Mouse (Mus musculus): ENCODE measurements around the gene S100a1. TPM values are rescaled to one million over a fixed set of nuclear protein-coding genes. Genes with fewer than 3 reads are reported as not detected.

S100a1 gene
- polyA plus RNA-seq (2016; fragmentation: Nextera tagmentation; extraction: Ambion mirVana) = 5.4 and 7.2 TPM in 2 replicates

DNA sequence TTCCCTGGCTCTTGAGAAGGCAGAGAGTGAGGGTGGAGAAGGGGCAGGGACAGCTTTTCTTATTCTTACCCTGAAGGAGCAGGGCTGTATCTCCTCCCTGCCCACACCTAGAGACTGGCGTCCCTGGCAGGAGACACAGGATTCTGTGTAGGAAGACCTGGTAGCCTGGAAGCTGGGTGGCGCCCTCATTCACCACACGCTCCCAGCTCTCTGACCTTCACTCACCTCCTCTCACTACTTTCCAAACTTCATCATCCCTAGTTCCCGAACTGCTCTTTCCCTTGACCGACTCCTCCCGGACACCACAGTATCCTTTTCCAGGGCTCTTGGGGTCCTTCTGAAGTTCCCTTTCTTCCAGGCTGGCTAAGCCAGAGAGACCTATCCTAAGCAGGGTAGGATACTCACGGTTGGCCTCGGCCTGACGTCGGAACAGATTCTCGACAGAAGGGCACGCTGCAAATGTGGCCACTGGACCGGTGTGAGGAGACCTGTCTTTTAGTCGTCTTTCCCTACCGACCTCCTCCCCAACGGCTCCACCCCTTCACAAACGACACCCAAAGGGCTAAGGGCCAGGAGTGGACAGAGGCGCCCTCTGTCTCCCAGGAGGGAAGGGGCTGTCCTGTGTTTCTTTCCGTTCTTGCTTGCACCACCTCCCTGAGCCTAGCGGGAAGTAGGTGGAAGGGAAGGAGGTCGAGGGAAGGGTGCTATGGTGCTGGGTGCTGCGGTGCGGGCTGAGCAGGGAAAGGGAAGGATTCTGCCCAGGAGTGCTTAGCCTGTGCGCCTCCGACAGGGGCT lies at the start of gene S100a1, which contains the start of gene S100a13:
TSS of gene S100a1 (minus strand) at position 597 of the 795 bp plus-strand sequence.
TSS of gene S100a13 (plus strand) at position 640 of the 795 bp plus-strand sequence.
- peaks cover 54% of the 10 kb centered on the region for H3K27me3 ChIP-seq (ENCODE audit: low read depth, poor library complexity, severe bottlenecking)
- DNase-seq (ENCODE audit: low spot score) = peak; percentile 43
- WGBS = 5% methylated on average over 25 of the region's 25 CpGs
- no peaks in the 10 kb centered on the region for H3K36me3 ChIP-seq
- no peaks in the 10 kb centered on the region for H3K9me3 ChIP-seq (replicated peaks)
- peak within 1 kb of the TSS; percentile 57 for H3K4me3 ChIP-seq
- peak within 1 kb of the TSS; percentile 49; the same call in 1 of the 2 replicates for H3K27ac ChIP-seq (replicated peaks)
- peaks cover 26% of the 10 kb centered on the region for H3K4me1 ChIP-seq

DNA sequence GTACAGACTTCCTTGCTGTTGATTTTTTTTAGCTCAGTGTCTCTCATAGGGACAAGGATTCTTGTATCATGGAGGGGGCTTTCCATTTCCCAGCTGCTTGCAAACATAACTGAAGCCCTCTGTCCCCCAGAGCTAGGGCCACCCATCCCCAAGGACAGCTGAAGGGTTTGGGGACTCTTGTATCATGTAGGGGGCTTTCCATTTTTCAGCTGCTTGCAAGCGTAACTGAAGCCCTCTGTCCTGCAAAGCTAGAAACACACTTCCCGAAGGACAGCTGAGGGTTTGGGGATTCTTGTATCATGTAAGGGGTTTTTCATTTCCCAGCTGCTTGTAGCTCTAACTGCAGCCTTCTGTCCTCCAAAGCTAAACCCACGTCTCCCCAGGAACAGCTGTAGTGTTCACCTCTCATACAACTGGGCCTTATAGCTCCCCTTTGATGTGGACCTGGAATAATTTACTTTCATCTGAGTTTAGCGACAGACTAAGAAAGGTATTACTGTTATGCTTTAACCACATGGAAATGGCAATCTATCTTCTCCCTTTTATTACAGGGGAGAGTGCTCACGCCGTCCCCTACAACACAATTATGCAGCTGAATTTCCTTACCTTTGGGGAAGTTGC lies 45.9 kb upstream of the S100a1 start, which contains the start of gene S100a3:
TSS of gene S100a3 (plus strand) at position 571 of the 621 bp plus-strand sequence.
- H3K27me3 ChIP-seq (ENCODE audit: low read depth, poor library complexity, severe bottlenecking) = no peaks in the 10 kb centered on the region
- H3K36me3 ChIP-seq = no peaks in the 10 kb centered on the region
- H3K4me1 ChIP-seq = peaks cover 8% of the 10 kb centered on the region
- no peak within 1 kb of the TSS for H3K4me3 ChIP-seq
- H3K9me3 ChIP-seq (replicated peaks) = no peaks in the 10 kb centered on the region
- no peak within 1 kb of the TSS for H3K27ac ChIP-seq (replicated peaks)
- WGBS = 85% methylated on average over 6 of the region's 6 CpGs
- no peak for DNase-seq (ENCODE audit: low spot score)

DNA sequence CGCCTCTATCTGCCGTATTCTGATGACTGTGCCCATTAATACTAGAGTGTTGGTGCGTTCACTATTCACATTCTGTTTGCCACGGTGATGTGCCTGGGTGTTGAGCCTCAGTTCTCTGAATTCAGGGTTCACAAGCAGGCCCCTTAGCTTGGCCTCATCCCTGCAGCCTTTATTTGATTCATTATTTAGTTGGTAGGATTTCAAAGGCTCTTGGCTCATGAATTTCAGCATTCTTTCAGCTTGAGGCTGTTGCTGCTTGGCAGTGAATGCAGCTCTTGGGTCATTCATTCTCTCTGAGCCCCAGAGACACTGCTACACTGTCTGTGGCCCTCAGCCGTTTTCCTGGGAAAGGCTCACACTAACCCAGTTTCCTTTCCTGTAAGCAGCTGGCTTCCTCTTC lies 41.8 kb upstream of the S100a1 start:
- 65% methylated on average over 5 of the region's 5 CpGs for WGBS
- Histone ChIP-seq H3K9me3 (replicated peaks) (no peaks in the 10 kb centered on the region), H3K36me3 (no peaks in the 10 kb centered on the region), H3K4me3 (no peak overlapping the region), H3K4me1 (peaks cover 4% of the 10 kb centered on the region), H3K27ac (replicated peaks) (no peak overlapping the region), H3K27me3 (ENCODE audit: low read depth, poor library complexity, severe bottlenecking) (no peaks in the 10 kb centered on the region)
- no peak for DNase-seq (ENCODE audit: low spot score)

- WGBS = 85% methylated on average over 2 of the region's 2 CpGs
Observed at GRCm38 (mm10) chr3:90552231-90552630, 38.0 kb upstream of the S100a1 start.

GRCm38 (mm10) chr3:90550421-90550790 lies 36.2 kb upstream of the S100a1 start:
- WGBS = 88% methylated on average over 2 of the region's 2 CpGs
- no peak overlapping the region for H3K27ac ChIP-seq (replicated peaks)
- H3K4me1 ChIP-seq = peaks cover 5% of the 10 kb centered on the region; the same call in 1 of the 2 replicates

More at GRCm38 (mm10) chr3:90552231-90552630, 38.0 kb upstream of the S100a1 start:
- Histone ChIP-seq H3K4me1 (peaks cover 9% of the 10 kb centered on the region), H3K9me3 (replicated peaks) (no peaks in the 10 kb centered on the region), H3K27ac (replicated peaks) (no peak overlapping the region), H3K36me3 (no peaks in the 10 kb centered on the region), H3K4me3 (no peak overlapping the region), H3K27me3 (ENCODE audit: low read depth, poor library complexity, severe bottlenecking) (no peaks in the 10 kb centered on the region)
- DNase-seq (ENCODE audit: low spot score) = no peak

DNA sequence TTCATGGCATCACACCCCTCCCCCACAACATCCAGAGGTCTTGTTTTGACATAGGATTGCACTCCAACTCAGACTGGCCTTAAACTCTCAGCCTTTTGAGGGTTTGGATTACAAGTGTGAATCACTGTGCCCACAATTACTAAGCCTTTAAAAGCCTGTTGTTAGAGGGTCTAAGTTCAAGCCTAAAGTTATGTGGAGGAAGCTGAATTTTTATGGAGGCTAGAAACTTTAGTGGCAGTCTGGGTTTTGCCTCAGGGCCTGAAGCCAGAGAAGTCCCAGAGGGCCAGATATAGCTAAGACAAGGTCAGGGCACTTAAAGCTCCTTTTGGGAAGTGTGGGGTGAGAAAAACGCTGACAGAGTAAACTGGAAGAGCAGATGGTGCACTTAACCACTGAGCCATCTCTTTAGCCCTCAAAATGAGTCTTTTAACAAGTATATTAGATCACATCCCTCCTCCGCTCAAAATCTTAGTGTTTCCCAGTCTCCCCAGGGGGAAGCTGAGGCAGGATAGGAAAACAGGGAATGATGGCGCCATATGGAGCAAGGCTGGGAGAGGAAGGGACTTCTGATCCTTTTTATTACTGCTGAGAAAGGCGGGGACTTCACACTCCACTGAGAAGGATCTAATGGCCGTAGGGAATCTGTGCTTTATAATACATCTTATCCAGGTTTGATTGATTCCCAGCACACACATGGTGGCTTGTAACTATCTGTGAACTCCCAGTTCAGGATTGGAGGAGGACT lies 35.7 kb upstream of the S100a1 start:
- no peak overlapping the region for H3K27ac ChIP-seq (replicated peaks)
- DNase-seq (ENCODE audit: low spot score) = no peak
- peaks cover 5% of the 10 kb centered on the region; the same call in 1 of the 2 replicates for H3K4me1 ChIP-seq
- no peaks in the 10 kb centered on the region for H3K9me3 ChIP-seq (replicated peaks)
- no peaks in the 10 kb centered on the region for H3K36me3 ChIP-seq
- H3K27me3 ChIP-seq (ENCODE audit: low read depth, poor library complexity, severe bottlenecking) = no peaks in the 10 kb centered on the region
- no peak overlapping the region for H3K4me3 ChIP-seq
- WGBS = 76% methylated on average over 5 of the region's 5 CpGs

More at GRCm38 (mm10) chr3:90550421-90550790, 36.2 kb upstream of the S100a1 start:
- no peak for DNase-seq (ENCODE audit: low spot score)
- Histone ChIP-seq H3K27me3 (ENCODE audit: low read depth, poor library complexity, severe bottlenecking) (no peaks in the 10 kb centered on the region), H3K9me3 (replicated peaks) (no peaks in the 10 kb centered on the region), H3K4me3 (no peak overlapping the region), H3K36me3 (no peaks in the 10 kb centered on the region)

GRCm38 (mm10) chr3:90540904-90541303 lies 26.7 kb upstream of the S100a1 start:
- DNase-seq (ENCODE audit: low spot score) = no peak
- WGBS = 57% methylated on average over 4 of the region's 4 CpGs
- Histone ChIP-seq H3K4me1 (peaks cover 21% of the 10 kb centered on the region), H3K9me3 (replicated peaks) (no peaks in the 10 kb centered on the region), H3K27me3 (ENCODE audit: low read depth, poor library complexity, severe bottlenecking) (no peaks in the 10 kb centered on the region), H3K4me3 (peak overlapping the region; percentile 23; the same call in 1 of the 2 replicates), H3K27ac (replicated peaks) (peak overlapping the region; percentile 74), H3K36me3 (no peaks in the 10 kb centered on the region)

DNA sequence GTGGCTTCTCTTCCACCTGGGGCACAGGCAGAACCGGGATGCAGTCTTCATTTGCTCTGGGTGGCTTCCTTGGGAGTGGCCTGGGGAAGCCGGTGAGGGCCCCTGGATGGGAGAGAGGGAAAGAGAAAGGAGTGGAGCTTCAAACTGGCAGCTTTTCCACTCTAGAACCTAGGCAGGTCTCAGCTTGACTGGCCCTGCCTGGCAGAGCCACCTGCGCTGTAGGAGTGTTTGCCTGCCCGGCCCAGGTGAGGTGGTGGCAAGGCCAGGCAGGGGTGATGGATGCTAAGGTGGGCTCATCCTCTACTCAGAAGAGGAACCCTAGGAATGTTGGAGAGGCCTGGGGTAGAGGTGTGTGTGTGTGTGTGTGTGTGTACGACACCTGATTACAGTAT lies 23.7 kb upstream of the S100a1 start:
- no peaks in the 10 kb centered on the region for H3K9me3 ChIP-seq (replicated peaks)
- no peaks in the 10 kb centered on the region for H3K36me3 ChIP-seq
- H3K27me3 ChIP-seq (ENCODE audit: low read depth, poor library complexity, severe bottlenecking) = no peaks in the 10 kb centered on the region
- DNase-seq (ENCODE audit: low spot score) = no peak
- H3K27ac ChIP-seq (replicated peaks) = no peak overlapping the region
- H3K4me3 ChIP-seq = no peak overlapping the region
- WGBS = 80% methylated on average over 5 of the region's 5 CpGs
- peaks cover 21% of the 10 kb centered on the region for H3K4me1 ChIP-seq

DNA sequence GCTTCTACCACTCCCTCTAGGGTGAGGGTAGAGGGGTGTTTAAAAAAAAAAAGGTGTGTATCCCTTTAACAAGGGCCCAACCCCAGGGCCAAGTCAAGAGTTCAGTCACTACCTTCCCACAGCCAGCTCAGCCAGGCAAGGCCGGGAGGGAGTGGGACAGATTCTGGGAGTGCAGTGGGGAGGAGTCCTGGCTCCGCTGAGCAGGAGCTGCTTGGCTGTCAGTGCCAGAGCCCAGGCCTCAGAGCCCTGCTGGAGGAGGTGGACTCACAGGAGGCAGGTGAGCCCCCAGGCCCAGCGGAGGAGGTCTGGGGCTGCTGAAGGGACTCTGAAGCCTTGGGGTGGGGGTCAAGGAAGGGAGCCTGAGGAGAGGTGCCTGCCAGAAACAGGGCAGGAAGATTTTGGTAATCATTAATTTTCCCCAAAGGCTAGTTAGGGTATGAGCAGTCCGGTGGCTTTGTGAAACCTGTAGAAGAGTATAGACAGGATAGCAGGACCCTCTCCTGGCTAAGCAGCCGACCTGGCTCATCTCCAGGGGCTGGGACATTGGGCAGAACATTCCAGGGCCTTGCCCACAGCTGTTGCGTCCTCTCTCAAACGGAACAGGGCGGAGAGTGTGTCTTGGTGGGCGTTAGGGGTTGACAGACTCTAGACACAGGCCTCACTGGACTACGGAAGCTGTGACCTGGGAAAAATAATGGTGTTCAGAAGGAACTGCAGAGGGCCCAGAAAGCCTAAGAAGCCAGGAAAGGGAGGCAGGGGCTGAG lies 23.1 kb upstream of the S100a1 start, which contains the start of gene S100a16:
TSS of gene S100a16 (plus strand) at position 114 of the 764 bp plus-strand sequence.
- H3K27me3 ChIP-seq (ENCODE audit: low read depth, poor library complexity, severe bottlenecking) = no peaks in the 10 kb centered on the region
- peaks cover 17% of the 10 kb centered on the region for H3K4me1 ChIP-seq
- no peaks in the 10 kb centered on the region for H3K36me3 ChIP-seq
- no peak for DNase-seq (ENCODE audit: low spot score)
- 45% methylated on average over 10 of the region's 10 CpGs for WGBS
- H3K9me3 ChIP-seq (replicated peaks) = no peaks in the 10 kb centered on the region
- no peak within 1 kb of the TSS for H3K27ac ChIP-seq (replicated peaks)
- no peak within 1 kb of the TSS for H3K4me3 ChIP-seq

GRCm38 (mm10) chr3:90535446-90535845 lies 21.3 kb upstream of the S100a1 start:
- Histone ChIP-seq H3K9me3 (replicated peaks) (no peaks in the 10 kb centered on the region), H3K27ac (replicated peaks) (no peak overlapping the region), H3K27me3 (ENCODE audit: low read depth, poor library complexity, severe bottlenecking) (no peaks in the 10 kb centered on the region), H3K4me3 (no peak overlapping the region), H3K36me3 (no peaks in the 10 kb centered on the region), H3K4me1 (no peaks in the 10 kb centered on the region)
- no peak for DNase-seq (ENCODE audit: low spot score)
- 81% methylated on average over 1 of the region's 1 CpGs for WGBS

DNA sequence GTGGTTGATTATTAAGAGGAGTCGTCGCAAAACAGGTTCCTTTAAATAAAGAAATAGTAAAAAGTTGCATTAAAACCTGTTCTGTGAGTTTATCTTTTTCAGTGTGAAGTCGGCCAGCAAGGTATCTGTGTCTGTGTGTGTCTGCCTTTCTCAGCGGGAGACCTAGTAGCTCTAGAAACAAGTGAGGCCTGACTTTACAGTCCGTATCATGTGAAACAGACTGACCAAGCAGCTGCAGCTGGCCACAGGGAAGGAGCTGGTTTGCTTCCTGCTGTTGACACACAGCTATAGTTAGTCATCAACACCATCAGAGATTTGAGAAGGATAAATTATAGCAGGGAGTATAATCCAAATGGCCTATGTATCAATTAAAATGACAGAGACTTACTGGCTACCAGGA lies 17.5 kb upstream of the S100a1 start:
- H3K4me3 ChIP-seq = no peak overlapping the region
- no peak overlapping the region for H3K27ac ChIP-seq (replicated peaks)
- no peak for DNase-seq (ENCODE audit: low spot score)
- no peaks in the 10 kb centered on the region for H3K27me3 ChIP-seq (ENCODE audit: low read depth, poor library complexity, severe bottlenecking)
- H3K4me1 ChIP-seq = no peaks in the 10 kb centered on the region
- H3K9me3 ChIP-seq (replicated peaks) = no peaks in the 10 kb centered on the region
- no peaks in the 10 kb centered on the region for H3K36me3 ChIP-seq
- 76% methylated on average over 5 of the region's 5 CpGs for WGBS

Measured in midbrain, embryonic 10.5 days (tissue).